Mouse (Mus musculus) hindbrain, postnatal 0 days (tissue): Measurements from ENCODE around the gene Gm4201. TPM values are rescaled to one million over a fixed set of nuclear protein-coding genes. Genes with fewer than 3 reads are reported as not detected.
"Not testable (repeated sequence)": the region's sequence is repeated elsewhere in the genome, so short reads cannot be mapped to it uniquely, and the experiment has no call there.

Experiments used
- ATAC-seq: fragments of 200-750 bp; cut with Nextera tagmentation; 2 replicates; pipeline ENCODE4 v1.8.0; 2017; ENCODE audit warnings: mild to moderate bottlenecking, moderate TSS enrichment, moderate library complexity
- DNase-seq: peaks from one replicate; pipeline ENCODE4 v3.0.0-alpha.2; 2015; ENCODE audit warnings: low spot score
- H3K27ac ChIP-seq: fragments of 300-500 bp; sonication (generic); 2 replicates; pipeline ENCODE4 v1.5.1; 2014; ENCODE audit warnings: mild to moderate bottlenecking
- H3K27me3 ChIP-seq: fragments of 300-500 bp; sonication (generic); 2 replicates; pipeline ENCODE4 v1.6.1; 2014; ENCODE audit warnings: low read length, mixed read lengths; ENCODE audit not compliant: insufficient read depth
- H3K36me3 ChIP-seq: fragments of 300-500 bp; sonication (generic); 2 replicates; pipeline ENCODE4 v1.6.1; 2014; ENCODE audit warnings: low read length, mixed read lengths; ENCODE audit not compliant: insufficient read depth
- H3K4me1 ChIP-seq: fragments of 300-500 bp; sonication (generic); 2 replicates; pipeline ENCODE4 v1.6.1; 2014; ENCODE audit warnings: antibody characterized with exemption, low read length, mixed read lengths; ENCODE audit not compliant: insufficient read depth
- H3K4me2 ChIP-seq: fragments of 300-500 bp; sonication (generic); 2 replicates; pipeline ENCODE4 v1.6.1; 2014; ENCODE audit warnings: low read depth, mild to moderate bottlenecking, low read length, moderate library complexity, mixed read lengths
- H3K4me3 ChIP-seq: fragments of 300-500 bp; sonication (generic); 2 replicates; pipeline ENCODE4 v1.5.1; 2014; ENCODE audit warnings: low read length
- H3K9ac ChIP-seq: fragments of 300-500 bp; sonication (generic); replicated peaks from 2 replicates; pipeline ENCODE4 v1.6.1; 2014; ENCODE audit warnings: mild to moderate bottlenecking, low read length, moderate library complexity, mixed read lengths
- H3K9me3 ChIP-seq: fragments of 300-500 bp; sonication (generic); 2 replicates; pipeline ENCODE4 v1.6.1; 2016; ENCODE audit warnings: low read length, mixed read lengths
- WGBS: fragments of 180-500 bp; shearing (Covaris S2); extraction: QIAGEN DNeasy Blood & Tissue Kit; methylation state at CpG from one replicate; pipeline ENCODE4 v1.1.7; 2014; 5-methylcytosine and 5-hydroxymethylcytosine counted together
- polyA plus RNA-seq: library from polyadenylated mRNA; unstranded; fragments of >200 nt; fragmentation: Nextera tagmentation; extraction: Ambion mirVana; gene quantifications from 2 replicates; pipeline ENCODE4 v1.2.1, GENCODE M21; 2015
- total RNA-seq: library from RNA; depleted of rRNA; stranded (reverse); fragments of >200 nt; gene quantifications from 2 replicates; pipeline ENCODE4 v1.2.3, GENCODE M21; 2014; rRNA removed

Gm4201 gene
- total RNA-seq (not detected in 2 replicates), polyA plus RNA-seq (not detected in 2 replicates)

DNA sequence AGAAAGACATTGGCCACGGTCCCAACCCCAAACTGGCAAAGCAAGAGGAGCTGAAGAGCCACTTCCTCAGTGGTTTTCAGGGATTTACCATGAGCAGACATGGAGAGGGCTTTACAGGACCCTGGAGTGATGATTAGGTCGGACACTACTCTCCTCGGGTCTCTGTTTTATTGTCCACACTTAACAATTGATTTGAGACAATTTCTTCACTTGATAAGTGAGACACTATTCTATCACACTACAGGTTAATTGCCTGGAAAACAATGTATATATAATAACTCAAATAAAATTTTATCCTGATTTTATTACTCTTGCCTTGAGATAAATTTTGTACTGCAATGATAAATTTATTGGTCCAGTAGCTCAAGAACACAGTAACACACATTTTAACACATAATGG is at the start of gene Gm4201:
Gene Gm4201 (minus strand): TSS at position 101 of the 400 bp plus-strand sequence.
- ATAC-seq, DNase-seq, H3K27ac ChIP-seq, H3K9ac ChIP-seq, H3K4me3 ChIP-seq, H3K27me3 ChIP-seq, H3K9me3 ChIP-seq, H3K4me2 ChIP-seq, H3K36me3 ChIP-seq, H3K4me1 ChIP-seq: not testable (repeated sequence)
- WGBS: no CpG with 5 or more reads among the region's 3 CpGs

DNA sequence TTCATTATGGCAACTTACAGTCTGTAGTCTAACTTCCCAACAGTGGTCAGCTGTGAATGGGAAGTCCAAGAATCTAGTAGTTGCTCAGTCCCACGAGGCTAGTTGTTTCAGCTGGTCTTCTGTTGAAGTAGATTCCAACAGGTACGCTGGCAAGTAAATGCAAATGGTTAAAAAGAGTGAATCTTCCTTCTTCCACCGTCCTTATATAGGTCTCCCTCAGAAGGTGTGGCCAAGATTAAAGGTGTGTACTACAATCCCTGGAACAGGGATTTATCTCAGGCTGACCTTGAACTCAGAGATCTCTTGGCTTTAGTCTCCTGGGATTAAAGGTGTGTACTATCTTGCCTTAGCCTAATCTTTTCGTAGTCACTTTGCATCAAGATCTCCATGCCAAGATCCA is 22.9 kb upstream of the Gm4201 start, which contains the start of gene Gm4565:
Gene Gm4565 (minus strand): TSS at position 101 of the 400 bp plus-strand sequence.
- not testable (repeated sequence) for H3K4me2 ChIP-seq, H3K9ac ChIP-seq, H3K9me3 ChIP-seq, H3K27me3 ChIP-seq, DNase-seq, ATAC-seq, H3K4me3 ChIP-seq, H3K4me1 ChIP-seq, H3K27ac ChIP-seq, H3K36me3 ChIP-seq
- WGBS: 82% methylated on average over 2 of the region's 4 CpGs

DNA sequence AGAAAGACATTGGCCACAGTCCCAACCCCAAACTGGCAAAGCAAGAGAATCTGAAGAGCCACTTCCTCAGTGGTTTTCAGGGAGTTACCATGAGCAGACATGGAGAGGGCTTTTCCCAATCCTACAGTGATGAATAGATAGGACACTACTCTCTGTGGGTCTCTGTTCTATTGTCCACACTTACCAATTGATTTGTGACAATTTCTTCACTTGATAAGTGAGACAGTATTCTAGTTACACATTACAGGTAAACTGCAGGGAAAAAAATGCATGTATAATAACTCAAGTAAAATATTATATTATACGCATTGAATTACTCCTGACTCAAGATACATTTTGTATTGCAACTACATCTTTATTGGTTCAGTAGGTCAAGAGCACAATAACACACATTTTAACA is 30.4 kb downstream of the Gm4201 start, which contains the start of gene Gm8677:
Gene Gm8677 (minus strand): TSS at position 101 of the 400 bp plus-strand sequence.
- ATAC-seq, H3K9ac ChIP-seq, DNase-seq, H3K27me3 ChIP-seq, H3K36me3 ChIP-seq, H3K4me1 ChIP-seq, H3K4me2 ChIP-seq, H3K27ac ChIP-seq, H3K4me3 ChIP-seq, H3K9me3 ChIP-seq: not testable (repeated sequence)
- no CpG with 5 or more reads among the region's 1 CpGs for WGBS

DNA sequence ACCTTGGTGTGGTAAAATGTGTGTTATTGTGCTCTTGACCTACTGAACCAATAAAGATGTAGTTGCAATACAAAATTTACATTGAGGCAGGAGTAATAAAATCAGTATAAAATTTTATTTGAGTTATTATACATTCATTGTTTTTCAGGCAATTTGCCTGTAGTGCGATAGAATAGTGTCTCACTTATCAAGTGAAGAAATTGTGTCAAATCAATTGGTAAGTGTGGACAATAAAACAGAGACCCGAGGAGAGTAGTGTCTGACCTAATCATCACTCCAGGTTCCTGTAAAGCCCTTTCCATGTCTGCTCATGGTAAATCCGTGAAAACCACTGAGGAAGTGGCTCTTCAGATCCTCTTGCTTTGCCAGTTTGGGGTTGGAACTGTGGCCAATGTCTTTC is 42.5 kb downstream of the Gm4201 start, which contains the start of gene Vmn1r152:
Gene Vmn1r152 (plus strand): TSS at position 301 of the 400 bp plus-strand sequence.
- H3K27me3 ChIP-seq, H3K4me2 ChIP-seq, H3K9ac ChIP-seq, H3K9me3 ChIP-seq, H3K4me3 ChIP-seq, ATAC-seq, H3K27ac ChIP-seq, DNase-seq, H3K4me1 ChIP-seq, H3K36me3 ChIP-seq: not testable (repeated sequence)
- no CpG with 5 or more reads among the region's 3 CpGs for WGBS

Other genes with a start within 250 kb of the Gm4201 start
- gene Gm4187, start 235.6 kb downstream of the Gm4201 start, total RNA-seq: not detected in 2 replicates
- gene Gm4187, start 235.6 kb downstream of the Gm4201 start, polyA plus RNA-seq: not detected in 2 replicates
- gene Gm8660, start 194.3 kb downstream of the Gm4201 start, total RNA-seq: not detected in 2 replicates
- gene Gm8660, start 194.3 kb downstream of the Gm4201 start, polyA plus RNA-seq: not detected in 2 replicates
- not detected in 2 replicates for gene Vmn1r148, start 151.8 kb downstream of the Gm4201 start, total RNA-seq
- not detected in 2 replicates for gene Vmn1r148, start 151.8 kb downstream of the Gm4201 start, polyA plus RNA-seq
- not detected in 2 replicates for gene Vmn1r149, start 127.1 kb downstream of the Gm4201 start, total RNA-seq
- not detected in 2 replicates for gene Vmn1r149, start 127.1 kb downstream of the Gm4201 start, polyA plus RNA-seq
- gene Gm10665, start 101.3 kb downstream of the Gm4201 start, total RNA-seq: not detected in 2 replicates
- gene Gm10665, start 101.3 kb downstream of the Gm4201 start, polyA plus RNA-seq: not detected in 2 replicates
- not detected in 2 replicates for gene Vmn1r151, start 65.7 kb downstream of the Gm4201 start, total RNA-seq
- not detected in 2 replicates for gene Vmn1r151, start 65.7 kb downstream of the Gm4201 start, polyA plus RNA-seq
- not detected in 2 replicates for gene Vmn1r152, start 42.4 kb downstream of the Gm4201 start, total RNA-seq
- gene Vmn1r152, start 42.4 kb downstream of the Gm4201 start, polyA plus RNA-seq: not detected in 2 replicates
- not detected in 2 replicates for gene Gm8677, start 30.5 kb downstream of the Gm4201 start, total RNA-seq
- gene Gm8677, start 30.5 kb downstream of the Gm4201 start, polyA plus RNA-seq: not detected in 2 replicates
- not detected in 2 replicates for gene Gm4565, start 22.8 kb upstream of the Gm4201 start, total RNA-seq
- gene Gm4565, start 22.8 kb upstream of the Gm4201 start, polyA plus RNA-seq: not detected in 2 replicates
- not detected in 2 replicates for gene Vmn1r155, start 92.7 kb upstream of the Gm4201 start, total RNA-seq
- not detected in 2 replicates for gene Vmn1r155, start 92.7 kb upstream of the Gm4201 start, polyA plus RNA-seq
- not detected in 2 replicates for gene Gm8693, start 127.0 kb upstream of the Gm4201 start, total RNA-seq
- gene Gm8693, start 127.0 kb upstream of the Gm4201 start, polyA plus RNA-seq: not detected in 2 replicates
- not detected in 2 replicates for gene Gm4567, start 154.4 kb upstream of the Gm4201 start, total RNA-seq
- gene Gm4567, start 154.4 kb upstream of the Gm4201 start, polyA plus RNA-seq: not detected in 2 replicates
- gene Vmn1r157, start 196.4 kb upstream of the Gm4201 start, total RNA-seq: not detected in 2 replicates
- not detected in 2 replicates for gene Vmn1r157, start 196.4 kb upstream of the Gm4201 start, polyA plus RNA-seq
- not detected in 2 replicates for gene Vmn1r158, start 225.4 kb upstream of the Gm4201 start, total RNA-seq
- not detected in 2 replicates for gene Vmn1r158, start 225.4 kb upstream of the Gm4201 start, polyA plus RNA-seq